Mouse (Mus musculus): ENCODE measurements around the gene Nek9. TPM values are rescaled to one million over a fixed set of nuclear protein-coding genes. Genes with fewer than 3 reads are reported as not detected.
A peak's percentile ranks its signal among the peaks of the same experiment; 100 is the strongest.

Nek9 gene
- total and polyA plus RNA-seq, 2 experiments, result 14.0 to 17.0 TPM

DNA sequence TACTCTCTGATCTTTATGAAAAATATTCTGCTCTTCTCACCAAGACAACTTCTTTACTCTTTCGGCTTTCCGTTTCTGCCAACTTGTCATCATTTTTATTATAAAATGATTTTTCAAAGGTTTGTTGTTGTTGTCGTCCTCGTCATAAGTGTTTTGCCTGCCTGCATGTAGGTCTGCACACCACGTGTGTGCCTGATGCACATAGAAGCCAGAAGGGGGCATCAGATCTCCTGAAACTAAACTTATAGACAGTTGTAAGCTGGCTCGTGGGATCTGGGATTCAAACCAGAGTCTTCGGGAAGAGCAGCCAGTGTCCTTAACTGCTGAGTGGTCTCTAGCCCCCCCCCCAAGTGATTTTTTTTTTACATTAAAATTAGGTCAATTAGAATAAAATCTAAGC, 41.8 kb upstream of the Nek9 start:
- no peak for DNase-seq (ENCODE audit: extremely low read depth, low read depth, low spot score)
- Histone ChIP-seq H3K4me3 (ENCODE audit: insufficient read depth, low read depth, low read length) (no peak overlapping the region), H3K9ac (ENCODE audit: low read depth, low read length) (no peak overlapping the region), H3K79me2 (ENCODE audit: control insufficient read depth, insufficient read depth, low read length) (no peaks in the 10 kb centered on the region), H3K27ac (replicated peaks; ENCODE audit: insufficient read depth, low read depth, low read length) (no peak overlapping the region), H3K27me3 (ENCODE audit: control insufficient read depth, insufficient read depth, low read length) (no peaks in the 10 kb centered on the region), H3K4me1 (ENCODE audit: control insufficient read depth, insufficient read depth, low read length) (0 out of 2 replicates have a peak, but pooled peaks cover 2% of the 10 kb centered on the region), H3K36me3 (ENCODE audit: control insufficient read depth, insufficient read depth, low read length) (no peaks in the 10 kb centered on the region)
- 87% methylated on average over 7 of the region's 7 CpGs for WGBS
- TF ChIP-seq POLR2A (IDR thresholded peaks at IDR 0.05; ENCODE audit: extremely low read depth, insufficient read depth, low read length), result no peak
- peak; percentile 36; the same call in 1 of the 2 replicates for TF ChIP-seq CTCF (IDR thresholded peaks at IDR 0.05; ENCODE audit: low read depth, low read length)

DNA sequence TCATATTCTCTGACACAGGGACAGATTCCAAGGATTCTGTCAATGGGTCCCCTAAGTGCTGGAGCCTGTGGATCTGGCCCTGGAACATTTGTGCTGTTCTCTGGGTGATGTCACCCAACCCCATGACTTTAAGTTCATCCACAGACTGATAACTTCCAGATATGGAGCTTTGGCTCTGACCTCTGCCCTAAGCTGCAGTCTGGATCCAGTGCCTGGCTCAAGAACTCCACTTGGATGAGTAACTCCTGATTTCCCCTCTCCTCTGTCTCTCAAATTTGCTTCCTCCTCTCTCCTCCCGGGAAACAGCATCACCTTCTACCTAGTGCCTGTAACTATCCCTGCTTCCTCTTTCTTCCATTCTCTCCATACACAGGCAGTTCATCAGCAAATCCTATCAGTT, 41.1 kb upstream of the Nek9 start:
- Histone ChIP-seq H3K79me2 (ENCODE audit: control insufficient read depth, insufficient read depth, low read length) (no peaks in the 10 kb centered on the region), H3K36me3 (ENCODE audit: control insufficient read depth, insufficient read depth, low read length) (no peaks in the 10 kb centered on the region), H3K4me1 (ENCODE audit: control insufficient read depth, insufficient read depth, low read length) (peaks cover 2% of the 10 kb centered on the region; the same call in 1 of the 2 replicates), H3K4me3 (ENCODE audit: insufficient read depth, low read depth, low read length) (no peak overlapping the region), H3K27me3 (ENCODE audit: control insufficient read depth, insufficient read depth, low read length) (no peaks in the 10 kb centered on the region), H3K9ac (ENCODE audit: low read depth, low read length) (no peak overlapping the region), H3K27ac (replicated peaks; ENCODE audit: insufficient read depth, low read depth, low read length) (no peak overlapping the region)
- WGBS, result 59% methylated on average over 1 of the region's 1 CpGs
- no peak for DNase-seq (ENCODE audit: extremely low read depth, low read depth, low spot score)
- TF ChIP-seq POLR2A (IDR thresholded peaks at IDR 0.05; ENCODE audit: extremely low read depth, insufficient read depth, low read length) (no peak), CTCF (IDR thresholded peaks at IDR 0.05; ENCODE audit: low read depth, low read length) (no peak)

- no peak for DNase-seq (ENCODE audit: extremely low read depth, low read depth, low spot score)
- Histone ChIP-seq H3K79me2 (ENCODE audit: control insufficient read depth, insufficient read depth, low read length) (peaks cover 5% of the 10 kb centered on the region; the same call in 1 of the 2 replicates), H3K9ac (ENCODE audit: low read depth, low read length) (no peak overlapping the region), H3K27me3 (ENCODE audit: control insufficient read depth, insufficient read depth, low read length) (no peaks in the 10 kb centered on the region), H3K36me3 (ENCODE audit: control insufficient read depth, insufficient read depth, low read length) (no peaks in the 10 kb centered on the region), H3K27ac (replicated peaks; ENCODE audit: insufficient read depth, low read depth, low read length) (no peak overlapping the region), H3K4me1 (ENCODE audit: control insufficient read depth, insufficient read depth, low read length) (peaks cover 2% of the 10 kb centered on the region; the same call in 1 of the 2 replicates), H3K4me3 (ENCODE audit: insufficient read depth, low read depth, low read length) (no peak overlapping the region)
- 87% methylated on average over 2 of the region's 2 CpGs for WGBS
- TF ChIP-seq CTCF (IDR thresholded peaks at IDR 0.05; ENCODE audit: low read depth, low read length) (no peak), POLR2A (IDR thresholded peaks at IDR 0.05; ENCODE audit: extremely low read depth, insufficient read depth, low read length) (no peak)
Measured at GRCm38 (mm10) chr12:85378271-85378670, 39.1 kb upstream of the Nek9 start.

DNA sequence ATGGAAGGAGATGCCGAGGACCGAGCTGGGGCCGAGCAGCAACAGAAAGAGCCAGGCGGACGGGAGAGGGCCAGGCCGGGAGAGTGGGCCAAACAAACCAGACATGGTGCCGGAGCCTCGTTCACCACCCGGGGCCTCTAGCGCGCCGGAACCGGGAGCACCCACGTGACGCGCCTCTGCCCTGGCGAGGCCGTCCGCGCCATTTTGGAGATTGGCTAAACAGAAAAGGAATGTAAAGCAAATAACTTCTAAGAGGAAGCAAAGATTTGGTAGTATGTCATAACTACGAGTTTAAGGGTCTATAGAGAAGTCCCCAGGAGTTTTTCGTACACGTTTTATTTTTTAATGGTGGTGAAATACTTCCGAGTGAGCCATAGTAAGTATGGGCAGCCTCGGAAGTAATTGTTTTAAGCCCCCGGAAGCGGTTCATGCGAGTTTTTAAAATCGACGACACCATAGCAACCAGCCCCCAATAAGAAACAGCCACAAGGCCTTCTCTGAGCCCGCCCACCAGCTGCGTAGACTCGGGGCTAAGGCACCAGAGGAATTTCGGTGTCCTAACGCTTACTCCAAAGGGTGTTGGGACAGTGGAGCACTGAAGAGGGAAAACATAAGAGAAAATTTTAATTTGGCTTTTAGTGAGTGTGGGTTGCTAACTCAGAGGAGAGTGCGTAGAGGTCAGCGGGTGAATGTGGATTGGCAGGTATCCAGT, 35.6 kb upstream of the Nek9 start, which contains the start of gene Tmed10:
TSS of gene Tmed10 (minus strand) at position 287 of the 712 bp plus-strand sequence.
- peak within 1 kb of the TSS; percentile 79 for H3K4me3 ChIP-seq (ENCODE audit: insufficient read depth, low read depth, low read length)
- H3K27ac ChIP-seq (replicated peaks; ENCODE audit: insufficient read depth, low read depth, low read length), result peak within 1 kb of the TSS; percentile 90
- peak within 1 kb of the TSS; percentile 98 for H3K9ac ChIP-seq (ENCODE audit: low read depth, low read length)
- no peaks in the 10 kb centered on the region for H3K36me3 ChIP-seq (ENCODE audit: control insufficient read depth, insufficient read depth, low read length)
- peak; percentile 48; the same call in 1 of the 2 replicates for TF ChIP-seq POLR2A (IDR thresholded peaks at IDR 0.05; ENCODE audit: extremely low read depth, insufficient read depth, low read length)
- TF ChIP-seq CTCF (IDR thresholded peaks at IDR 0.05; ENCODE audit: low read depth, low read length), result no peak
- WGBS, result 1% methylated on average over 37 of the region's 37 CpGs
- H3K4me1 ChIP-seq (ENCODE audit: control insufficient read depth, insufficient read depth, low read length), result peaks cover 14% of the 10 kb centered on the region
- no peaks in the 10 kb centered on the region for H3K27me3 ChIP-seq (ENCODE audit: control insufficient read depth, insufficient read depth, low read length)
- DNase-seq (ENCODE audit: extremely low read depth, low read depth, low spot score), result peak; percentile 90
- H3K79me2 ChIP-seq (ENCODE audit: control insufficient read depth, insufficient read depth, low read length), result peaks cover 29% of the 10 kb centered on the region; the same call in 1 of the 2 replicates

- peak; percentile 68 for DNase-seq (ENCODE audit: extremely low read depth, low read depth, low spot score)
- no peaks in the 10 kb centered on the region for H3K27me3 ChIP-seq (ENCODE audit: control insufficient read depth, insufficient read depth, low read length)
- peaks cover 19% of the 10 kb centered on the region for H3K4me1 ChIP-seq (ENCODE audit: control insufficient read depth, insufficient read depth, low read length)
- no peak for TF ChIP-seq CTCF (IDR thresholded peaks at IDR 0.05; ENCODE audit: low read depth, low read length)
- TF ChIP-seq POLR2A (IDR thresholded peaks at IDR 0.05; ENCODE audit: extremely low read depth, insufficient read depth, low read length), result 0 out of 2 replicates have a peak, but pooled peaks have one; percentile 55
- WGBS, result 1% methylated on average over 53 of the region's 53 CpGs
- H3K4me3 ChIP-seq (ENCODE audit: insufficient read depth, low read depth, low read length), result peak overlapping the region; percentile 79
- peak overlapping the region; percentile 90 for H3K27ac ChIP-seq (replicated peaks; ENCODE audit: insufficient read depth, low read depth, low read length)
- peak overlapping the region; percentile 98 for H3K9ac ChIP-seq (ENCODE audit: low read depth, low read length)
- no peaks in the 10 kb centered on the region for H3K36me3 ChIP-seq (ENCODE audit: control insufficient read depth, insufficient read depth, low read length)
- peaks cover 34% of the 10 kb centered on the region; the same call in 1 of the 2 replicates for H3K79me2 ChIP-seq (ENCODE audit: control insufficient read depth, insufficient read depth, low read length)
Measured at GRCm38 (mm10) chr12:85373591-85374560, 34.7 kb upstream of the Nek9 start.

Data from liver, adult 2 months (tissue).